Mouse (Mus musculus) liver, embryonic 14.5 days (tissue): ENCODE data around the gene Ptafr. TPM values are rescaled to one million over a fixed set of nuclear protein-coding genes. Genes with fewer than 3 reads are reported as not detected.
A peak's percentile ranks its signal among the peaks of the same experiment; 100 is the strongest.
"Not testable (repeated sequence)": the region's sequence is repeated elsewhere in the genome, so short reads cannot be mapped to it uniquely, and the experiment has no call there.

Experiments used
- ATAC-seq: fragments of 200-750 bp; cut with Nextera tagmentation; 2 replicates; pipeline ENCODE4 v1.8.0; 2017; ENCODE audit warnings: moderate number of reproducible peaks, mild to moderate bottlenecking, moderate library complexity; ENCODE audit not compliant: insufficient read depth
- DNase-seq, 3 experiments: peaks; one replicate each; pipeline ENCODE4 v3.0.0-alpha.2; 2012 to 2013; ENCODE audit warnings: low read depth in 3 of 3, low spot score in 3 of 3
- H3K27ac ChIP-seq: fragments of 300-500 bp; sonication (generic); 2 replicates; pipeline ENCODE4 v1.5.1; 2014; ENCODE audit warnings: moderate library complexity, mild to moderate bottlenecking, control low read depth, inconsistent platforms
- H3K27me3 ChIP-seq: fragments of 300-500 bp; sonication (generic); 2 replicates; pipeline ENCODE4 v1.6.1; 2014; ENCODE audit warnings: mild to moderate bottlenecking, low read length, moderate library complexity; ENCODE audit not compliant: control insufficient read depth, insufficient read depth
- H3K36me3 ChIP-seq: fragments of 300-500 bp; sonication (generic); replicated peaks from 2 replicates; pipeline ENCODE4 v1.6.1; 2014; ENCODE audit warnings: low read depth; ENCODE audit not compliant: control insufficient read depth, insufficient read depth
- H3K4me1 ChIP-seq, 2 experiments: fragments of 200-500 bp in 1 of 2; fragments of 300-500 bp in 1 of 2; sonication (generic) in 1 of 2; replicated peaks; 2 replicates each; pipeline ENCODE4 v1.6.1; 2012 to 2014; ENCODE audit warnings: antibody characterized with exemption in 1 of 2, inconsistent platforms in 1 of 2, low read length in 1 of 2; ENCODE audit not compliant: control insufficient read depth in 2 of 2, insufficient read depth in 2 of 2
- H3K4me2 ChIP-seq: fragments of 300-500 bp; sonication (generic); 2 replicates; pipeline ENCODE4 v1.6.1; 2014; ENCODE audit warnings: low read depth, mild to moderate bottlenecking, control low read depth, moderate library complexity
- H3K4me3 ChIP-seq, 2 experiments: fragments of 200-500 bp in 1 of 2; fragments of 300-500 bp in 1 of 2; sonication (generic) in 1 of 2; 2 replicates each; pipeline ENCODE4 v1.5.1; 2012 to 2014; ENCODE audit warnings: low read depth in 2 of 2, low read length in 2 of 2, mild to moderate bottlenecking in 2 of 2, control low read depth in 1 of 2, inconsistent platforms in 1 of 2, moderate library complexity in 1 of 2; ENCODE audit not compliant: insufficient read depth in 1 of 2
- H3K9ac ChIP-seq: fragments of 300-500 bp; sonication (generic); replicated peaks from 2 replicates; pipeline ENCODE4 v1.6.1; 2014; ENCODE audit warnings: mild to moderate bottlenecking, control low read depth, moderate library complexity
- H3K9me3 ChIP-seq: fragments of 300-500 bp; sonication (generic); 2 replicates; pipeline ENCODE4 v1.6.1; 2016; ENCODE audit warnings: low read length, mixed read lengths; ENCODE audit not compliant: control insufficient read depth
- CTCF ChIP-seq: IDR thresholded peaks from 2 replicates; pipeline ENCODE4 v1.5.1; 2016; ENCODE audit warnings: antibody characterized with exemption, low read depth, control low read depth
- EP300 ChIP-seq: IDR thresholded peaks from 2 replicates; pipeline ENCODE4 v1.6.1; 2016; ENCODE audit warnings: antibody characterized with exemption, low read depth
- WGBS: fragments of 180-500 bp; shearing (Covaris S2); extraction: QIAGEN DNeasy Blood & Tissue Kit; methylation state at CpG from one replicate; pipeline ENCODE4 v1.1.7; 2014; ENCODE audit not compliant: insufficient replicate concordance; 5-methylcytosine and 5-hydroxymethylcytosine counted together
- polyA plus RNA-seq, 2 experiments: library from polyadenylated mRNA; depleted of rRNA in 1 of 2; stranded (reverse) in 1 of 2; unstranded in 1 of 2; fragments of >200 nt; fragmentation: Nextera tagmentation in 1 of 2; extraction: Ambion mirVana in 1 of 2; gene quantifications; 2 replicates each; pipeline versions ENCODE4 v1.2.1 to v1.2.3; 2012 to 2014

Gene Ptafr
- polyA plus RNA-seq, 2 experiments = 0.25 to 0.61 TPM

DNA sequence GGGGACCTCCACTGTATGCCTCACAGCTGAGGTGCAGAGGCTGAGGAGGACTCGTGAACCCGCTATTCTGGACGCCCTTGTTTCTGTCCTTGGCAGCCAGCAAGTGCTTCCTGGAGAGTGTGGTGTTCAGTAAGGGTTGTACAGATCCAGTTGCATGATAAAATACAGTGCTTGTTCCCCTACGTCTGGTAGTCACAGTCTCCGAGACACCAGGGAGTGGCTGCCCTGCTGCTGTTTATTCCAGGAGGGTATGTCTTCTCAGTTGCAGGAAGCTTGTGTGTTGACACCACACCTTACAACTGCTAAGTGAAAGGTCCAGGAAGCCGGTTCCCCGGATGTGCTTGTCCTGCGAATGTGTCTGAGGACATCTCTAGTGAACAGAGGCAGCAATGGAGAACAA is 9.2 kb upstream of the Ptafr start:
- DNase-seq (no peak), ATAC-seq (peak; percentile 35; the same call in 1 of the 2 replicates)
- Histone ChIP-seq H3K27me3 (no peaks in the 10 kb centered on the region), H3K4me3 (no peak overlapping the region), H3K4me2 (no peak overlapping the region), H3K9ac (no peak overlapping the region), H3K4me1 (0 out of 4 replicates have a peak, but pooled peaks cover 0 to 2% of the 10 kb centered on the region in 2 experiments), H3K36me3 (peaks cover 37% of the 10 kb centered on the region), H3K9me3 (no peaks in the 10 kb centered on the region), H3K27ac (no peak overlapping the region)
- TF ChIP-seq CTCF (no peak), EP300 (no peak)
- 35% methylated on average over 8 of the region's 8 CpGs for WGBS

DNA sequence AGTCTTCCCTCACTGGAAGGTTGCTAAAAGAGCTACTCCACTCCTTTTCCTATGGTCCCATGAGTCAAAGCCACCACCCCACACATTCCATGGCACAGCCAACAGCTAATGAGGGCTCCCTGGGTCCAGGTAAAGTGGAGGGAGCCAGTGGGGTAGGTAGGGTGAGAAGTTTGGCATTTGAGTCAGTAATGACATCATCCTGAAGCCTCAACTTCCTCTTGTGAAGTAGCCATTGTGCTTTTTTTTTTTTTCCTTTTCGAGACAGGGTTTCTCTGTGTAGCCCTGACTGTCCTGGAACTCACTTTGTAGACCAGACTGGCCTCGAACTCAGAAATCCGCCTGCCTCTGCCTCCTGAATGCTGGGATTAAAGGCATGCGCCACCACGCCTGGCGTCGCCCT is 8.3 kb upstream of the Ptafr start:
- 64% methylated on average over 7 of the region's 7 CpGs for WGBS
- not testable (repeated sequence) for H3K4me3 ChIP-seq, H3K4me2 ChIP-seq, H3K27me3 ChIP-seq, DNase-seq, ATAC-seq, H3K27ac ChIP-seq, H3K9me3 ChIP-seq, H3K9ac ChIP-seq, H3K4me1 ChIP-seq
- peaks cover 30% of the 10 kb centered on the region for H3K36me3 ChIP-seq

DNA sequence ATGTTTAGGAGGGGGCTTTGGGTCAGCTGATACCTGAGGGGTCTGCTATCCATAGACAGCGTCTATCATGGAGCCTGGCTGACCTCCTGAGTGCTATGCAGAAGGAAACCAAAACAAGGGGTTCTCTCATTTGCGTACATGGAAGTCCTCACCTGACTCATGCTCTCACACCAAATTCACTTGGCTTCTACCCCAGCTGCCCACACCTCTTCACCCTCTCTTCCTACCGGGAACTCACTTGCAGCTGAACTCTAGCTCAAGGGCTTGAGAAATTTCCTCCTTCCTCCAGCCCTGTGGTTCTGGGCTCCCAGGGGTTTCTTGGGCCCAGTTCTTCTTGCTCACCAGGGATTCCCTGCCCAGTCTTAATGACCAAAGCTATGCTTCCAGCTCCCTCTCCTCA is 606 bp upstream of the Ptafr start:
- Histone ChIP-seq H3K27me3 (no peaks in the 10 kb centered on the region), H3K9me3 (no peaks in the 10 kb centered on the region), H3K27ac (no peak overlapping the region), H3K4me3 (no peak overlapping the region), H3K4me2 (no peak overlapping the region), H3K4me1 (peaks cover 0 to 5% of the 10 kb centered on the region in 2 experiments; a peak in 1 of 4 replicates), H3K36me3 (no peaks in the 10 kb centered on the region), H3K9ac (no peak overlapping the region)
- 50% methylated on average over 3 of the region's 3 CpGs for WGBS
- ATAC-seq (no peak), DNase-seq (no peak)
- TF ChIP-seq EP300 (no peak), CTCF (no peak)

DNA sequence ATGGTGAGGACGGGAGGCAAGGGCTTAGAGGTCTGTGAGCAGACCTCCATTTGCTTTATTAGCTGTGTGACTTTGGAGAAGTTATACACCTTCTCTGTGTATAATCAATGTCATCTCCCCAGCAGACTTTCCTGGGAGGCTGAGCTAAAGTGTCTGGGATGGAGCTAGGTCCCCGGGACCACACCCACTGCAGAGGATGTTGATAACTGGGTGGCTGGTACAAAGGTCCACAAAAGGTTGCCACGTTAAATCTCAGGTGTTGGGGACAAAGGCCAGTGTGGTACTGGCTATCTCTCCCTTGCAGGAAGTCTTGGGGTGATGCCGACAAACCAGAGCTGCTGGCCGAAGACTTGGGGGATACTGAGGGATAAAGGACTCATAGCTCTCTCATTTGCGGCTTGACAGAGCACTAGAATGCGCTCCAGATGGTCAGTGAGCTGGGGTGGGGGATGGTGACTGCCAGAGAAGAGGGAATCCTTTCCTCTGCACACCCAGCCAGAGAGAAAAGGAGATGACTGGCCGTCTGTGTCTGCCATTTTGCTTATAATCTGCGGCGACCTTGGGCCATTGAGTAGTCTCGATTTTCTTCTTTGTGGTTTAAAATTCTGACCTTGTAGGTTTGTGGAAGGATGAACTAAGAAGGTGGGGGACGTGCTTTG is 1.4 kb downstream of the Ptafr start:
- no peak overlapping the region for H3K27ac ChIP-seq
- H3K36me3 ChIP-seq = no peaks in the 10 kb centered on the region
- no peak for TF ChIP-seq EP300
- TF ChIP-seq CTCF = no peak
- no peak for DNase-seq
- H3K4me1 ChIP-seq = peaks cover 0 to 5% of the 10 kb centered on the region in 2 experiments; a peak in 1 of 4 replicates
- no peak for ATAC-seq
- no peak overlapping the region; the same call in 1 of the 2 replicates for H3K4me2 ChIP-seq
- no peak overlapping the region for H3K9ac ChIP-seq
- WGBS = 65% methylated on average over 12 of the region's 12 CpGs
- H3K27me3 ChIP-seq = no peaks in the 10 kb centered on the region
- no peak overlapping the region for H3K4me3 ChIP-seq
- no peaks in the 10 kb centered on the region for H3K9me3 ChIP-seq

DNA sequence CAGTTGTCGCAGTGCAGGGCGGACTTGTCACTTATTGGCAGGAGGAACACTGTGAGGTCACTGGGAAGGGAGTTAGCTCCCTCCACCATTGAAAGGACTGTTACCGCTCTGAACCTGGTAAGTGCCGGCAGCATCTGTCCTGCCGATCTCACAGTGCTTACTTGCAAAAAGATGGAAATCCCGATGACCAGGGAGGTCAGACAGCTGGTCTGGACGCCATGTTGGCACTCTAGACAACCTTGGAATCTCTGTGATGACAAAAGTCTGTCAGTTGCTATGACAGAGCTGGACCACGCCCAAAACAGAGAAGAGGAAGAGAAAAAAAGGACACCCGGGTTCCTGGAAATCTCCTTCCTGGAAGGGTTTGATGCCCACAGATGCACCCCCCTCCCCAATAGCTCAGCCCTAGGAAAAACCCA is 3.5 kb downstream of the Ptafr start:
- ATAC-seq (no peak), DNase-seq (peak in 1 of 3 experiments; percentile 24)
- TF ChIP-seq EP300 (no peak), CTCF (no peak)
- 56% methylated on average over 9 of the region's 9 CpGs for whole genome bisulfite sequencing
- Histone ChIP-seq H3K27ac (no peak overlapping the region), H3K4me1 (peaks cover 0 to 7% of the 10 kb centered on the region in 2 experiments; a peak in 1 of 4 replicates), H3K4me2 (no peak overlapping the region), H3K9ac (no peak overlapping the region), H3K9me3 (no peaks in the 10 kb centered on the region), H3K36me3 (no peaks in the 10 kb centered on the region), H3K4me3 (no peak overlapping the region), H3K27me3 (no peaks in the 10 kb centered on the region)
